Mouse (Mus musculus): ENCODE data around the gene Gm826. TPM values are rescaled to one million over a fixed set of nuclear protein-coding genes. Genes with fewer than 3 reads are reported as not detected.

The Gm826 gene
- total RNA-seq, 2 experiments from 2014 or later = 8.8 to 11.1 TPM

DNA sequence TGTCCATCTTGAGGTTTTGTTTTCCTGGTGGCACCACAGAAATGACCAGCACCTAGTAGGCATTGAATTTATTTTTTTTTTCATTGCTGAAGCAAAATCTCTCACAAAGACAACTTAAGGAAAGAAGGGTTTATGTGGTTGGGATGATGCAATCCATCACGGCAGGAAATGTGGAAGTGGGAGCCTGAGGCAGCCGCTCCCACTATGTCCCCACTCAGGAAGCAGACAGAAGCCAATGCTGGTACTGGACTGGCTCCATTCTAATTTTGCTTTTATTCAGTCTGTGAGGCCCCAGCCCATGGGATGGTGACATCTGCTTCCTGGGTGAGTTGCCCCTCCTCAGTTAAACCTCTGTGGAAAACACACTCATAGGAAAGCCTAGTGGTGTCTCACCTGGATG lies 30.0 kb downstream of the Gm826 start:
- no peak for DNase-seq

GRCm38 (mm10) chr2:160302013-160302412 lies 31.9 kb downstream of the Gm826 start:
- no peak for DNase-seq
- intact Hi-C loops (cut with DNase I) = no loop called here

More for the DNA sequence above, 30.0 kb downstream of the Gm826 start:
- intact Hi-C loops (cut with DNase I) = no loop called here

- intact Hi-C loops (cut with DNase I) = no loop called here
- DNase-seq = no peak
These were observed 35.4 kb downstream of the Gm826 start for GRCm38 (mm10) chr2:160298586-160298985.

- DNase-seq = no peak
- intact Hi-C loops (cut with DNase I) = no loop called here
These were observed 45.3 kb downstream of the Gm826 start for GRCm38 (mm10) chr2:160288538-160289151.

DNA sequence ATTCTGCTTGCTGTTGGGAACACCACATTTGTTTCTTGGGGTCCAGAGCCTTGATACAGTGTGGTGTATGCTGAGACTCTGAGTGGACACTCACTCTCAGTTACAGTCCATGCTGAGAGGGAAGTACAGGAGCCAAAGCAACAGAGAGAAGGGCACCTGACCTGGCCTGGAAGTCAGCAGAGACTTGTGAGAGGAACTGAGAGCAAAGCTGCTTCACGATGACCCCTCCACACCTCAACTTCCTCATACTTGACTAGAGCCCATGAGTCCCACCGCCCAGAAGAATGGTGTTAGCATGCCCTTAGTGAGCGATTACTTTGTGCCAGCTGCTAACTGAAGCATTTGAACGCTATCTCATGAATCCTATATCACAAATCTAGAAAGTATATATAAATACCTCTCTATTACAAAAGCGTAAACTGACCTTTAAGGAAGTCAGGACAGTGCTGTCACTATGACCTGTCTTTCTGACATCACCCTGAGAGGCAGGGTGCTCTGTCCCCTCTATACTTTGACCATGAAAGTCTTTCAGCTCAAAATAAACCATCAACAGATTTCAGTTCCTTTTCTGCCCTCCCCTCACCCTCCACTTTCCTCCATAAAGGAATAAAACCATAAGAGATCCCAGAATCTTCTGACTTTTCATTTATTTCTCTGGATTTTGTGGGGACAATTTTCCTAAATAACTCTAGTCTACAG lies 57.9 kb downstream of the Gm826 start:
- intact Hi-C loops (cut with DNase I) = no loop called here
- DNase-seq = no peak

GRCm38 (mm10) chr2:160267828-160268453 lies 66.0 kb downstream of the Gm826 start:
- intact Hi-C loops (cut with DNase I) = no loop called here
- DNase-seq = no peak

DNA sequence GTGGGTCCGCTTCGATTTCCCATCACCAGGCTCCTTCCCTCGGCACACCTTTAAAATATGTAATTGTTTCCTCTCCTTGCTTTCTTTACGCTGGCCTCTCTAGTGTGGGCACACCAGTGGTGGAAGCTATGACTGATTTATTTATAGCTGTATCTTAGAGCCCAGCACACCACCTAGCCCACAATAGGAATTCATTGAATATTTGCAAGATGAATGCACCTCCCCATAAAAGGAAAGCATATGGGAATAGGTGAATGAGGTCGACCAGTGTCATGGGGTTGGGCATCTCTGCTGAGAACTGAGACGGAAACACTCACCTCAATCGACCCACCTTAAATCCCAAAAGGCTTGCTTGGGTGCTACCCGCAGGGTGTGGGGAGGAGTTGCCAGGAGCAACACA lies 70.1 kb downstream of the Gm826 start:
- intact Hi-C loops (cut with DNase I) = no loop called here
- DNase-seq = no peak

GRCm38 (mm10) chr2:160261538-160261937 lies 72.4 kb downstream of the Gm826 start:
- intact Hi-C loops (cut with DNase I) = no loop called here

More at GRCm38 (mm10) chr2:160261538-160261937, 72.4 kb downstream of the Gm826 start:
- DNase-seq = no peak

Other genes with a start within 250 kb of the Gm826 start
- 10 to 100 TPM; 12.1 to 13.5 TPM for gene Mafb, start 32.9 kb upstream of the Gm826 start, total RNA-seq (2021)

Data from heart, postnatal 14 days (tissue).